Mouse (Mus musculus) testis, adult 2 months (tissue): ENCODE data around the gene Ifnk. TPM values are rescaled to one million over a fixed set of nuclear protein-coding genes. Genes with fewer than 3 reads are reported as not detected.

ENCODE experiments used
- H3K27ac ChIP-seq: fragments of 200-500 bp; 2 replicates; pipeline ENCODE4 v1.5.1; 2012; ENCODE audit warnings: low read depth, low read length; ENCODE audit not compliant: control insufficient read depth, insufficient read depth
- H3K27me3 ChIP-seq: fragments of 200-500 bp; 2 replicates; pipeline ENCODE4 v1.6.1; 2012; ENCODE audit warnings: mild to moderate bottlenecking, low read length, moderate library complexity; ENCODE audit not compliant: control insufficient read depth, insufficient read depth
- H3K36me3 ChIP-seq: fragments of 200-500 bp; 2 replicates; pipeline ENCODE4 v1.6.1; 2012; ENCODE audit warnings: mild to moderate bottlenecking, low read length; ENCODE audit not compliant: control insufficient read depth, insufficient read depth
- H3K4me1 ChIP-seq: fragments of 200-500 bp; 2 replicates; pipeline ENCODE4 v1.6.1; 2012; ENCODE audit warnings: low read length; ENCODE audit not compliant: control insufficient read depth, insufficient read depth
- H3K4me3 ChIP-seq: fragments of 200-500 bp; 2 replicates; pipeline ENCODE4 v1.5.1; 2012; ENCODE audit warnings: low read depth, mild to moderate bottlenecking, low read length, moderate library complexity, mixed read lengths; ENCODE audit not compliant: control insufficient read depth
- CTCF ChIP-seq: fragments of 200-500 bp; IDR thresholded peaks from 2 replicates; pipeline ENCODE4 v1.5.1; 2012; ENCODE audit warnings: low read depth, mild to moderate bottlenecking, inconsistent platforms, low read length, moderate library complexity; ENCODE audit not compliant: control insufficient read depth, insufficient read depth, insufficient replicate concordance
- POLR2A ChIP-seq: fragments of 200-500 bp; IDR thresholded peaks from 2 replicates; pipeline ENCODE4 v1.6.1; 2012; ENCODE audit warnings: low read depth, mild to moderate bottlenecking, inconsistent platforms, low read length, moderate library complexity; ENCODE audit not compliant: control insufficient read depth
- polyA plus RNA-seq: library from polyadenylated mRNA; depleted of rRNA; stranded (reverse); fragments of >200 nt; gene quantifications from 2 replicates; pipeline ENCODE4 v1.2.3, GENCODE M21; 2012

Ifnk gene
- polyA plus RNA-seq, 1 experiment = not detected

- TF ChIP-seq POLR2A (no peak), CTCF (no peak)
- Histone ChIP-seq H3K4me1 (no peaks in the 10 kb centered on the region), H3K36me3 (no peaks in the 10 kb centered on the region), H3K4me3 (no peak overlapping the region), H3K27ac (no peak overlapping the region), H3K27me3 (no peaks in the 10 kb centered on the region)
Measured at GRCm38 (mm10) chr4:35118851-35119250, 33.0 kb upstream of the Ifnk start.

GRCm38 (mm10) chr4:35120159-35120558, 31.7 kb upstream of the Ifnk start:
- H3K4me1 ChIP-seq = no peaks in the 10 kb centered on the region
- H3K4me3 ChIP-seq = no peak overlapping the region
- no peaks in the 10 kb centered on the region for H3K27me3 ChIP-seq
- H3K27ac ChIP-seq = no peak overlapping the region
- no peak for TF ChIP-seq CTCF
- no peaks in the 10 kb centered on the region for H3K36me3 ChIP-seq

GRCm38 (mm10) chr4:35120575-35120974, 31.3 kb upstream of the Ifnk start:
- Histone ChIP-seq H3K4me1 (no peaks in the 10 kb centered on the region), H3K27me3 (no peaks in the 10 kb centered on the region), H3K36me3 (no peaks in the 10 kb centered on the region), H3K27ac (no peak overlapping the region), H3K4me3 (no peak overlapping the region)
- no peak for TF ChIP-seq POLR2A
- no peak for TF ChIP-seq CTCF

GRCm38 (mm10) chr4:35121060-35121459, 30.8 kb upstream of the Ifnk start:
- TF ChIP-seq POLR2A (no peak), CTCF (no peak)
- Histone ChIP-seq H3K27ac (no peak overlapping the region), H3K27me3 (no peaks in the 10 kb centered on the region), H3K4me1 (no peaks in the 10 kb centered on the region), H3K36me3 (no peaks in the 10 kb centered on the region), H3K4me3 (no peak overlapping the region)

GRCm38 (mm10) chr4:35123087-35123486, 28.8 kb upstream of the Ifnk start:
- TF ChIP-seq CTCF = no peak
- no peak for TF ChIP-seq POLR2A
- Histone ChIP-seq H3K4me3 (no peak overlapping the region), H3K27ac (no peak overlapping the region), H3K27me3 (no peaks in the 10 kb centered on the region), H3K36me3 (no peaks in the 10 kb centered on the region), H3K4me1 (no peaks in the 10 kb centered on the region)

GRCm38 (mm10) chr4:35124027-35124426, 27.8 kb upstream of the Ifnk start:
- Histone ChIP-seq H3K4me3 (no peak overlapping the region), H3K27me3 (no peaks in the 10 kb centered on the region)
- TF ChIP-seq CTCF (no peak), POLR2A (no peak)

GRCm38 (mm10) chr4:35125299-35125777, 26.5 kb upstream of the Ifnk start:
- no peaks in the 10 kb centered on the region for H3K4me1 ChIP-seq
- no peak overlapping the region for H3K27ac ChIP-seq
- H3K36me3 ChIP-seq = no peaks in the 10 kb centered on the region
- no peaks in the 10 kb centered on the region for H3K27me3 ChIP-seq
- no peak for TF ChIP-seq CTCF
- TF ChIP-seq POLR2A = no peak
- no peak overlapping the region for H3K4me3 ChIP-seq

More at GRCm38 (mm10) chr4:35124027-35124426, 27.8 kb upstream of the Ifnk start:
- Histone ChIP-seq H3K27ac (no peak overlapping the region), H3K36me3 (no peaks in the 10 kb centered on the region), H3K4me1 (no peaks in the 10 kb centered on the region)

- Histone ChIP-seq H3K27me3 (no peaks in the 10 kb centered on the region), H3K27ac (no peak overlapping the region), H3K4me3 (no peak overlapping the region), H3K36me3 (no peaks in the 10 kb centered on the region), H3K4me1 (no peaks in the 10 kb centered on the region)
- TF ChIP-seq POLR2A (no peak), CTCF (no peak)
Measured at GRCm38 (mm10) chr4:35126776-35127175, 25.1 kb upstream of the Ifnk start.
